Mouse (Mus musculus): ENCODE results near the gene Ttc13.

DNA sequence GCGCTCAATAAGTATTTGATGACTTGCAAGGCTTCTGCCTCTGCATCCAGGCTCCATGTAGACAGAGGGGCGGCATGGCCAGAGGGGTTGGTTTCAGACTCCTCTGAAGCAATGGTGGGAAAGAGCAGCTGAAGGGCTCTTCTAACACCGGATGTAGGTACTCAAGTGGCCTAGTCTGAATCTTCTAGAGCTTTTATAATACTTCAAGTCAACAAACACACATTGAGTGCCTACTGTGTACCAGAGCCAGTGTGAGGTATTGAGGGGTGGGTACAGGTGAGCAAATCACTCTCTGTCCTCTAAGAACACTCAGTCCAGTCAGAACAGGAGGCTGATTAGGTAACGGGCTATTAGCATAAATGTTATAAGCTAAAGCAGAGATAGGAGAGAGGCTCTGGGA, 30.1 kb downstream of the Ttc13 start:
- no peak for TF ChIP-seq POLR2A (IDR thresholded peaks at IDR 0.05; ENCODE audit: control insufficient read depth in 1 of 2, insufficient read depth in 1 of 2, low read depth in 1 of 2, low read length in 2 of 2, poor library complexity in 1 of 2)
- no peak for TF ChIP-seq E2F4 (IDR thresholded peaks at IDR 0.05; ENCODE audit: borderline replicate concordance, low read depth, low read length)
- TF ChIP-seq USF1 (IDR thresholded peaks at IDR 0.05; ENCODE audit: low read depth, low read length): no peak
- TF ChIP-seq GABPA (IDR thresholded peaks at IDR 0.05; ENCODE audit: low read depth, low read length): no peak
- TF ChIP-seq USF2 (IDR thresholded peaks at IDR 0.05; ENCODE audit: borderline replicate concordance in 1 of 2, insufficient read depth in 1 of 2, low read depth in 1 of 2, low read length in 2 of 2): no peak
- TF ChIP-seq POLR2AphosphoS2 (IDR thresholded peaks at IDR 0.05; ENCODE audit: low read length): no peak
- TF ChIP-seq SIN3A (IDR thresholded peaks at IDR 0.05; ENCODE audit: low read length): no peak
- no peak for TF ChIP-seq KAT2A (conservative IDR thresholded peaks at IDR 0.05; ENCODE audit: low read depth, low read length)
- TF ChIP-seq CTCF (IDR thresholded peaks at IDR 0.05 in 2 of 3, conservative IDR thresholded peaks at IDR 0.05 in 1 of 3; ENCODE audit: control insufficient read depth in 1 of 3, insufficient read depth in 1 of 3, low read depth in 2 of 3, low read length in 3 of 3, poor library complexity in 1 of 3, severe bottlenecking in 1 of 3): no peak
